Mouse (Mus musculus): Measurements from ENCODE around the gene Pik3cd.

Gene Pik3cd

GRCm38 (mm10) chr4:149609256-149610025 is 92.9 kb downstream of the Pik3cd start:
- DNase-seq (ENCODE audit: low spot score) = no peak

GRCm38 (mm10) chr4:149608309-149608638 is 94.1 kb downstream of the Pik3cd start:
- no peak for DNase-seq (ENCODE audit: low spot score)

- no peak for DNase-seq (ENCODE audit: low spot score)
These were observed 94.6 kb downstream of the Pik3cd start for GRCm38 (mm10) chr4:149607591-149608308.

DNA sequence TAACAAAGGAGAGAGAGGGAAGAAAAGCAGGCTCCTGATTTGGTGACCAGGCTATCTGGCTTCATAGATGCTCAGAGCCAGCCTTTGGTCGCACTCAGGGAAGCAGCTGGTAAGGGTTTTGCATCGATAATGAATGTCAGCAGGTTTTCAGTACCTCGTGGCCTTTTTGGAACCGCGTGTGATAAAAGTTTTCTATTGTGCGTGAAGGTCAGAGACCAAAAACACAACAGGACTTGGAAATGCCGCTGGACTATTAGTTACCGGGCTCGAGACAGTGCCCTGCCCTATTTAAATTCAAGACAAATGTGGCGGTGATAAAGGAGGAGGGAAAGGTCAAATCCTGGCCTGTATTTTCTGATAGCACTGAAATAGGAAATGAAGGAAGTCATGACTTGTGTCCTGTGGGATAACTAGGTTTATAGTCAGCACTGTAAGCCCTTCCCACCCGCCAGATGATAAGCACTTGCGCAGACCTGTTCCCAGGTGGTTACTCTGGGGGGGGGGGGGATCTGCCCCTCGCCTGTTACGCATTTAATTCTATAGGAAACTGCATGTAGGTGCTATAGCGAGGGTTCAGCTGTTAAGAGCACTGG is 95.5 kb downstream of the Pik3cd start:
- no peak for DNase-seq (ENCODE audit: low spot score)

DNA sequence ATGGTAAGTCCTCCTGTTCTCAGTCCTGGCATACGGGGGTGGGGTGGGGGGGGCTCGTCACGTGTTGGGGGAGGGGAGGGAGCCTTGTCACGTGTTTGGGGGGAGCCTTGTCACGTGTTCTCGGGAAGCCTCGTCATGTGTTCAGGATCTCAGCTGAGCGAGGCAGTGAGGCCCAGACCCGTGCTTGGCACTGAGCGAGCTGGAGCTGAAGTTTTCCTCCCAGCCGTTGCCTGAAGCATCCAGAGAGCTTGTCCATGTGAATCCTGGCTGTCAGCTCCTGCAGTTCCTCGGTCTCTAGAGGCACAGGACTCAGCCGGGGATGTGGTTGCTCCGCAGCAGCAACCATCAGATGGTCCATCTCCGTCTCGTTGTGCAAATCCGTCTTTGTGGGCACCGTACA is 96.3 kb downstream of the Pik3cd start:
- DNase-seq (ENCODE audit: low spot score) = no peak

DNA sequence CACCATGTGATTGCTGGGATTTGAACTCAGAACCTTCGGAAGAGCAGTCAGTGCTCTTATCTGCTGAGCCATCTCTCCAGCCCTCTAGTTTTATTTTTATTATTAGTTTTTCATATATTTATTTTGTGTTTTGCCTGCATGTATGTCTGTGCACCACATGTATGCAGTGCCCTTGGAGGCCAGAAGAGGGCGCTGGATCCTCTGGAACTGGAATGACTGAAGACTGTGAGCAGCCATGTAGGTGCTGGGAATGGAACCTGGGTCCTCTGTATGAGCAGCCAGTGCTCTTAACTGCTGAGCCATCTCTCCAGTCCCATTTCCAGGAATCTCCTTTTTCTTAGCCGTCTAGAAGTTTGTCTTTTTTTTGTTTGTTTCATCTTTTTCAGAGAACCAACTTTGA is 97.9 kb downstream of the Pik3cd start:
- DNase-seq (ENCODE audit: low spot score) = no peak

DNA sequence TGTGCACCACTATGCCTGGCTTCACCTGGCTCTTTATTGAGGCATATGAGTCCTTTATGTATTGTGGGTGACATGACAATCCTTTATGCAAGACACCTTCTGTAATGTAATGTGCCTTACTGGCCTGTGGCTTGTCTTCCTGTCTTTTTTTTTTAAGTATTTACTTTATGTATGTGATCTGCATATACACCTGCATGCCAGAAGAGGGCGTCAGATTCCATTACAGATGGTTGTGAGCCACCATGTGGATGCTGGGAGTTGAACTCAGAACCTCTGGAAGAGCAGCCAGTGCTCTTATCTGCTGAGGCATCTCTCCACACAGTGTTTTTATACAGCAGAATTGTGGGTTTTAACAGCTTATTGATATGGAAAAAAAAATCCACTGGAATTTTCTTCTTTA is 98.5 kb downstream of the Pik3cd start:
- DNase-seq (ENCODE audit: low spot score) = no peak

- no peak for DNase-seq (ENCODE audit: low spot score)
These were observed 100.1 kb downstream of the Pik3cd start for GRCm38 (mm10) chr4:149602236-149602635.

DNA sequence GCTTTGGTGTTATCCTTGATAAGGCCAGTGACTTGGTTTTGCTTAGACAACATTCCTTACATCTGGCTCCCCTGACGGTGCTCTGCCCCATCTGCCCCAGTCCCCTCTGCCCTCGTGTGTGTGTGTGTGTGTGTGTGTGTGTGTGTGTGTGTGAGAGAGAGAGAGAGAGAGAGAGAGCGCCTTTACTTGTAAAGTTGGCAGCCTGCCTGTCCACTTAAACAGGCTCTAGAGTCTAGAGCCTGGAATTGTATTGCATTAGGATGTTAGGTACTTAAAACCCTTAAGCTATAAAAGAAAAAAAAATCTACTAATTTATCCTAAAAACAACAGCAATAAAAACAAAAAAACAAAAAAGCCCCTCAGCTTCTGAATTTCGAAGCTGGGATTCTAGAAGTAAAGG is 100.9 kb downstream of the Pik3cd start:
- DNase-seq (ENCODE audit: low spot score) = no peak

GRCm38 (mm10) chr4:149600130-149600529 is 102.2 kb downstream of the Pik3cd start:
- no peak for DNase-seq (ENCODE audit: low spot score)

DNA sequence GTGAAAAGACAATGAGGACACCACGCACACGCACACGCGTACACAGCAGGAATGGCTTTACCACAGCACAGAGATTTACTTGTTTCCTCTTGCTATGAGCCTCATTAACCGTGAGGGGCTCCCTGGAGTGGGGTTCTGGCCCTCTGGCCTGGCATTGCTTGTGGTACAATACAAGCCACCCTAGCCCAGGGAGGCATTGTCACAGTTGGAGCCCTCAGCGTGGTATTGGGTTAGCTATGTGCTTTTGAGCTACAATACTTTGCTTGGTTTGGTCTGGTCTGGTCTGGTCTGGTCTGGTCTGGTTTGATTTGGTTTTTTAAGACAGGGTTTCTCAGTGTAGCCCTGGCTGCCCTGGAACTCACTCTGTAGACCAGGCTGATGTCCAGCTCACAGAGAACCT is 102.8 kb downstream of the Pik3cd start:
- no peak for DNase-seq (ENCODE audit: low spot score)

Measured in c-Kit-positive CD71-positive TER-119-positive erythroid progenitor cells, embryonic 14.5 days (primary cell).